Mouse (Mus musculus): ENCODE measurements around the gene Cyp2b23.
"Not testable (repeated sequence)": the region's sequence is repeated elsewhere in the genome, so short reads cannot be mapped to it uniquely, and the experiment has no call there.

Cyp2b23 gene

GRCm38 (mm10) chr7:26686337-26686736 lies at the start of gene Cyp2b23:
TSS of gene Cyp2b23 (minus strand) at chr7:26686437.
- no peak for DNase-seq (ENCODE audit: inconsistent age in 2 of 2, low spot score in 1 of 2)

GRCm38 (mm10) chr7:26711061-26711460 lies 24.8 kb upstream of the Cyp2b23 start:
- DNase-seq (ENCODE audit: inconsistent age in 2 of 2, low spot score in 1 of 2), result no peak

GRCm38 (mm10) chr7:26707061-26707460 lies 20.8 kb upstream of the Cyp2b23 start:
- DNase-seq (ENCODE audit: inconsistent age in 2 of 2, low spot score in 1 of 2), result no peak

- DNase-seq (ENCODE audit: inconsistent age in 2 of 2, low spot score in 1 of 2), result not testable (repeated sequence)
These were observed 20.0 kb upstream of the Cyp2b23 start for GRCm38 (mm10) chr7:26706191-26706590.

- no peak for DNase-seq (ENCODE audit: inconsistent age in 2 of 2, low spot score in 1 of 2)
These were observed 13.9 kb upstream of the Cyp2b23 start for GRCm38 (mm10) chr7:26700151-26700550.

- DNase-seq (ENCODE audit: inconsistent age in 2 of 2, low spot score in 1 of 2), result no peak
These were observed 524 bp downstream of the Cyp2b23 start for GRCm38 (mm10) chr7:26685713-26686112.

- DNase-seq (ENCODE audit: inconsistent age in 2 of 2, low spot score in 1 of 2), result not testable (repeated sequence)
These were observed 18.8 kb downstream of the Cyp2b23 start for GRCm38 (mm10) chr7:26667466-26667865.

GRCm38 (mm10) chr7:26666011-26666410 lies 20.2 kb downstream of the Cyp2b23 start:
- no peak for DNase-seq (ENCODE audit: inconsistent age in 2 of 2, low spot score in 1 of 2)

GRCm38 (mm10) chr7:26618364-26618763 lies 67.9 kb downstream of the Cyp2b23 start, which contains the start of gene Vmn1r185:
TSS of gene Vmn1r185 (minus strand) at chr7:26618464.
- DNase-seq (ENCODE audit: inconsistent age in 2 of 2, low spot score in 1 of 2), result not testable (repeated sequence)
